Mouse (Mus musculus): ENCODE data around the gene Fam155a.

Fam155a gene

GRCm38 (mm10) chr8:9288015-9288729 lies 482.8 kb downstream of the Fam155a start:
- no peak for DNase-seq (ENCODE audit: low read depth, low spot score)

DNA sequence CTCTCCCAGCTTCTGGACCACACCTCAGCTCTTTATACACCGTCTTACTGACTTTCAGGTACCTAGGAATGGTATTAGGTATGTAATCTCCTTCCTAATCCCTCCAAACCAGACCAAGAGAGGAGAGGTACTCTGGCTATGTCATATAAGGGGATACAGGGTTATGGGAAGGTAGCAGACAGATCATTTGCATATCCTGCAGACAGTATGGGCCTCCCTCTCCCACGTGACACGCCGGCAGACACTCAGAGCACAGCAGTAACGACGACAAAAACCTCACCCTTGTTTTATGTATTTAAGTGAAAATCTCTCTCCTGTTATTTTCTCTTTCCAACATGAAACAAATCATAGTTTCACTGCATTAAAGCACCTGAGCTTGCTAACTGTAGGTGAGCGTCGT lies 496.8 kb downstream of the Fam155a start:
- no peak for DNase-seq (ENCODE audit: low read depth, low spot score)

DNA sequence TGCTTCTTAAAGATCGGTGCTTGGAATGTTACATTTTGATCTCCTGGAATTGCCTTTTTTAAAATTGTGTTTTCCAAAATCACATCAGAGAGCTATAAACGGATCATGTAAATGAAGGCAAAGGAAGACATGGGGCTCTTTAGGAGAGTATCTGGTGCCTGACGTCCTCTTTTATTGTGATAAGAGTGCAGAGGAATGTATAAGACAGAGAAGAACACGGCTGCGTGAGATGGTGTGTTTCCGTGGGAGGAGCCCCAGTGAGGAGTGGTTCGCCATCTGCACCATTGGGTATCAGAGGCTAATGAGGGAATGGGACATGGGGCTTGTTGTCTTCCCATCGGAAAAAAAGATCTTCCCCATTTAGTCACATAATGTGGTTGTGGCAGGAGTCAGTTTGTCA lies 506.6 kb downstream of the Fam155a start:
- DNase-seq (ENCODE audit: low read depth, low spot score): no peak

- no peak for DNase-seq (ENCODE audit: low read depth, low spot score)
Observed at GRCm38 (mm10) chr8:9261527-9261926, 509.4 kb downstream of the Fam155a start.

DNA sequence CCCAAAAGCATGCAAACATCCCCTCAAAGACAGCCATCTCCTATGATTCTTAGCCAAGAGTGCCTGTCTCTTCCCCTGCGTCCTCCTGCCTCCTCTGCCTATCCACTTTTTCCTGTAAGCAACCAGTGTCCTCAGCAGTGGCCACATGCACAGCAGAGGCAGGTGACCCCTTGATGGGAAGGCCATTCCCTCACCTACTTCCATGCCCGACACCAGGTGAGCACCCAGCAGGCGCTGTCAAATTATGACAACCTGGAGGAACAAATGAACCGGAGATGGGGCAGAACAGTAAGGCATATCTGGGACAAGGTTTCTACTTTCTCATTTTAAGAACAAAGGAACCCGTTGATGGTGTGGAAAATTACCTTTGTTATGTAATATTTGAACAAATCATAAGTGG lies 515.6 kb downstream of the Fam155a start:
- DNase-seq (ENCODE audit: low read depth, low spot score): no peak

DNA sequence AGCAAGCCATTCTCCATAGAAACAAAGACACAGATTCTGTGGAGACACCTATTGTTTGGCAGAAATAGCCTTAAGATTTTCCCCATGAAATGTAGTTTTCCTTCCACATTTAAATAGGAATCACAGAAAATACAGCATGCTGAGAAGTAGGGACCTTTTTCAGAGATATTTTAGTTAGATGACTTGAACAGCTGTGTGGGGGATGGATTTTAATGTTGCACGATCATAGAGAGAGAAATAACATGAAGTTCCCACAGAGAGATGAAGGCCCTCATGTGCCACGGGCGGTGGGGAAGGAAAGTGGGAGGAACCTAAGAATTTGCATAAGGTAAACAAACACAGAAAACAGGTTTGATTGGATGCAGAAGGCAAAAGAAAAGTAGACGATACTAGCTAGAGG lies 518.0 kb downstream of the Fam155a start:
- DNase-seq (ENCODE audit: low read depth, low spot score): no peak

DNA sequence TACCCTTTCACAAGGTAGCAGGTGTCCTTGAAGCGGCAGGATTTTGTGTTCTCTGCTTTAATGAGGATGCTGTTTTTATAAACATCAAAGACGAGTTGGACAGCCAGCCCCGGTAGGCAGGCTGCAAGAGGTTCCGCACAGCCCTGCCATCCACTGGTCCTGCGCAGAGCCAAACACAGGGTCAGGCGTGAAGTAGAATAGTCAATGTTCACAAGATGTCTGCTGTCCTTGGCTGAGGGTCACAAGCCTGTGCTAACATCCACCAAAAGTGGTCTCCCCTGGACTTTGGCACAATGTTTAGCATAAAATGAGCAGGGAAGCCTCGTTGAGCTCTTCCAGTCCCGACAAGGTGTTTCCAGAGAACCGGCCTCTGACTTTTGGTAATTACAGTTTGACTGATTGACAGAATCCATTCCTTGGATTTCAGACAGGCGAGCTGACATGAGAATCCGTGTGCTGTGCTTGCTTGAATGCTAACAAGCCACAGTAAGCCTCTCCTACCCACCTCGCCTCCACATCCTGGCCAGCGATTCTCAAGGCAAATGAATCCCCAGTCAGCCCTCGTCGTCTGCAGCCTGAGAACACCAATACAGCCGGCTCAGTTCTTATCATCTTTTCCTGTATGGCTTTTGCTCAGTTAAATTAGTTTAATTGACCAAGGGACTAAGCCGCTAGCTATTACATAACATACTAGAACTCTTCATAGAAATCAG lies 522.7 kb downstream of the Fam155a start:
- no peak for DNase-seq (ENCODE audit: low read depth, low spot score)

DNA sequence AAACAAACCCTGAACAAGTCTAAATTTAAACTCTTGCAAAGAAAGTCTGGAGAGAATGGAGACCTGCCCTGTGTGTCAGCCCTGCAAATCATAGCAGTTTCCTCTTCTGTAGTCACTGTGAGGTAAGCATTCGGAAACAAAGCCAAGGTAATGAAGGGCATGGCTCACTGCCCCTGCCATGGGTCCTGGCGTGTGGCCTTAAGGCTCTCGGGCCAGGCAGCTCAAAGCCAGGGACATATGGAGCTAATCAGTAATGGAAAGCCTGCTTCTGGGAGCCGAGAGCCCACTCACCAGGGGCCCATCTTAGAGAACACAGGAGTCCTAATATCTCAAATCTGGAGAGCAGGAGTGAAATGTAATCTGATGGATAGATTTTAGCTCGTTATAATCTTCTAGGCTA lies 525.0 kb downstream of the Fam155a start:
- DNase-seq (ENCODE audit: low read depth, low spot score): no peak

GRCm38 (mm10) chr8:9240996-9241395 lies 530.0 kb downstream of the Fam155a start:
- DNase-seq (ENCODE audit: low read depth, low spot score): no peak

DNA sequence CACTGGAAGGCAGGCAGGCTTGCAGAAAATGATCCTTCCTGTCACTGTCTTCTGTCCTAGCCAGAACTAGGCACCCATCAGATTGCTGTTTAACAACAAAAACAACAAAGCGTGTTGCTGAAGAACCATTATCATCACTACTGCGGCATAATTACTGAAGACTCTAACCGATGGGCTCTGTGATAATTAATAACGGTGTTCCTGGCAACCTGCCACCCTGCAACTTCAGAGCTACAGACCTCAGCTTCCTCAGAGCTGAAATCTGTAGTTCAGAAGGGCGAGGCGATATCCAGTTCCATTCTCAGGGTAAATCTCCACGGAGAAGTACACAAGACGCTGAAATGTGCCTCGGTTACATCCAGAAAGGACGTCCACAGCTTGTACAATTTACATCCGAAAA lies 531.2 kb downstream of the Fam155a start:
- no peak for DNase-seq (ENCODE audit: low read depth, low spot score)

- no peak for DNase-seq (ENCODE audit: low read depth, low spot score)
Observed at GRCm38 (mm10) chr8:9238974-9239373, 532.0 kb downstream of the Fam155a start.

- peak; percentile 20 for DNase-seq (ENCODE audit: low read depth, low spot score)
Observed at GRCm38 (mm10) chr8:9233326-9233919, 537.5 kb downstream of the Fam155a start.

GRCm38 (mm10) chr8:9227779-9228464 lies 543.0 kb downstream of the Fam155a start:
- DNase-seq (ENCODE audit: low read depth, low spot score): no peak

- no peak for DNase-seq (ENCODE audit: low read depth, low spot score)
Observed at GRCm38 (mm10) chr8:9226767-9227166, 544.2 kb downstream of the Fam155a start.

- no peak for DNase-seq (ENCODE audit: low read depth, low spot score)
Observed at GRCm38 (mm10) chr8:9211751-9212150, 559.2 kb downstream of the Fam155a start.

DNA sequence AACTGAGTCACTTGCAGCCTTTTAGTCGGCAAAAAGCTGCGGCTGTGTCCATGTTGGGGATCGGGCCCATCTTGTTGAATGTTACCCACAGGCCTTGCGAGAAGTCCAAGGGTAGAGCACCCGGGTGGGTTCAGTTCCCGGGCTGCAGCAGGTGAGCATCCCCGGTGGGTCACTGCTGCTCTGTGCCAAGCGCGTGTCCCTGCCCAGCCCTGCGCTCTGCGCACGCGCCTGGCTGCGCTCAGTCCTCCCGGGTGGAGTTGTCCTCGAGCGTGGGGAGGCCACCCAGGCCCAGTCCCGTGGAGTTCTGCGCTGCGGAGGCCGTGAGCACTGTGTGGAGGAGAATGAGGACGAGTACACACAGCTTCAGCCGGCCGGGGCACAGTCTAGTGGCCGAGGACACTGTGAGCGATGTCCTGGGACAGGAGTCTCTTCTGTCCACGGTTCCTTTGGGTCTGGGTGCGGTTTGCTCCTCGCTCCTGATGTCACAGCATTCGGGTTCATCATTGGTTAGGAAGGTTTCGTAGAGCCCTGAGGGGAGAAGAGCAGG lies 563.4 kb downstream of the Fam155a start:
- no peak for DNase-seq (ENCODE audit: low read depth, low spot score)

DNA sequence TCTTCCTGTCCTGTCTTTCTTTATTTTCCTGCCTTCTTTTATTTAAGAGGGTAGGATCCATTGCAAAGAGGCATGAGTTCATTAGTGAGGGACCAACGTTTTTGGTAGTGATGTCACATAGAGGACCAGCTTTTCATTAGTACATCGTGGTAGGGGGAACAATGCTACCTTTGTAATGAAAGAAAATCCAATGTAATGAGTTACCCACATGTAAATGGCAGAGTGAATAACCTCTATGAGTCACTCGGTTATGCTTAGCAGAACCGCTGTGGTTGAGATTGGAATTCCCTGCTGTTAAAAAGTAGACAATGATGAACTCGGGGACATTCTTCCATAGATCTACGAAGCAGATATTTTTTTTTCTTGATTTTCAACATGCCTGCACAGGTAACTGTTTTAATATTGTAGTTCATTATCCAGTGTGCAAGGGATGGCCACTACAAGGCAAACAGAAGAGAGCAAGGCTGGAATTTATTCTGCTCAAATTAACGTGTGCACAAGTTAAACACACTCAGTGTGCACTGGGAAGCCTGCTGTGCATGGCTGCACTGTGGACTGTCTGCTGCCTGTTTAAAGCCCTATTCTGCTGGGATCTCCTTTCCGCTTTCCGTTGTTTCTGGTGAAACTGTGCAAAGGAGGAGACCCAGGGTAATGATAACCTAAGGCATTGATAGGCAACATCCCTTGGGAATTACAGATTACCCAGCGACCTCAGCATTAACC lies 566.5 kb downstream of the Fam155a start:
- DNase-seq (ENCODE audit: low read depth, low spot score): no peak

DNA sequence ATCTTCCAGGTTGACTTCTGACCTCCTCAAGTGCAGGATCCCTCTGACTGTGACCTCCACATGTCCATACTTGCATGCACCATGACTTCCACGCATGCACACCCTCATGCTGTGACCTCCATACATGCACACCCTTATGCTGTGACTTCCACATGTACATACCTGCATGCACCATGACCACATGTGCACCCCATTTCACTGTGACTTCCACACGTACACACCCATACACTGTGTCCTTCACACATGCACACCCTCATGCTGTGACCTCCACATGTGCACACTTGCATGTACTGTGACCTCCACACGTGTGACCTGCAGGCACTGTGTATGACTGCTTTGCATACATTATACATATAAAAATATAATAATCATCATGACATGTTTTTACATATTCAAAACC lies 570.9 kb downstream of the Fam155a start:
- no peak for DNase-seq (ENCODE audit: low read depth, low spot score)

DNA sequence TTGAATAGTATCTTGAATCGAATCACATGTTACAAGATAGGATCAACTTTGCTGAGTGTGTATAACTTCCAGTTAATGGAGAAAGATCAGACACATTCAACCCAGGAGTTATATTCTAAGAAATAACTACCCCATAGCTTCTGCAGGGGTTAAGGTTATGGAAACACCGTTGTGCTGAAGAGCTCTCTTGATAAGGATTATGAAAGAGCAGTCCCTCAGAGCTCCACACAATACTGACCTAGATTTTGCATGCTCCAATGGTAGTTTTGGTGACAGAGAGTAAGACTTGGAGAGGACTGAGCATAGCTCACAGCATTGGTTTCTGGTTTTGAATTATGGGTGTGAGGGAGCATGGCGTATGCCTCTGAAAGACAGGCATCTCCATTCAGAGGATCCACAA lies 579.3 kb downstream of the Fam155a start:
- no peak for DNase-seq (ENCODE audit: low read depth, low spot score)

- DNase-seq (ENCODE audit: low read depth, low spot score): no peak
Observed at GRCm38 (mm10) chr8:9188616-9189015, 582.3 kb downstream of the Fam155a start.

DNA sequence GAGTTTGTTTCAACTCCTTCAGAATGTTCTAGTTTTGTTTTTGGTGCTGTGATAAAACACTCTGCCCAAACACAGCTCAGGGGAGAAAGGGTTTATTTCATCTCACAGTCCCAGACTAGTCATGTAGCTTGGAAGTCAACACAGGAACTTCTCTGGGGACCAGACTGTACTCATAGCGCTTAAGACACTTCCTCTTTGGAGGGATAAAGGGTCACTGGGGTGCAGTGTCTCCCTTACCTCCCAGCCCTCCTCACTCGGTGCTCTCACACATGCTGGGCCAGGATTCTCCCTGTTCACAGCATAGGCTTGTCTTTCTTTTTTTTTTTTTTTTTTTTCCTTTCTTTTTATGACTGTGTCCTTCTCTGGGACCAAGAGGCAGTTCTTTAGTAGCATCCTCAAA lies 585.8 kb downstream of the Fam155a start:
- DNase-seq (ENCODE audit: low read depth, low spot score): no peak
